Mouse (Mus musculus): Measurements from ENCODE around the gene Cadps. TPM values are rescaled to one million over a fixed set of nuclear protein-coding genes. Genes with fewer than 3 reads are reported as not detected.

The Cadps gene
- polyA plus RNA-seq, 1 experiment from 2014 or later = 0.21 TPM

DNA sequence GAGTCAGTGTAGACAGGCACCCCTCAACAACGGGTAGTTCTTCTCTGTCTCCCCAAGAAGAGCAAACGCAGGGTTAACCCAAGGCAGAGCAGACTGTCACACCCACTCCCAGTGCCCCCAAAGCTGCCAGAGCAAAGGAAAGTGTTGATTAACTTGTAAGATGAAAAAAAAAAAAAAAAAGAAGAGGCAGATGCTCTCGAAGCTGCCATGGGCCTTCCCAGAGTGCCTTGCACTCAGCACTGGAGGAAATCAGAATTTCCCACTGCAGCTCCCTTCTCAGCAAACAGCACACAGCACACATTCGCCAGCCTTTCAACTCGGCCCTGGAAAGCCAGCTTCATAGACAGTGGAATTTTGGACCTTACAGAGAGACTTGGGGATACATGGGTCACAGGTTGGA lies 271.9 kb downstream of the Cadps start:
- Histone ChIP-seq H3K4me3 (ENCODE audit: low read depth, low read length) (no peak overlapping the region), H3K36me3 (ENCODE audit: insufficient read depth) (no peaks in the 10 kb centered on the region), H3K9me3 (ENCODE audit: low read depth, low read length) (no peaks in the 10 kb centered on the region), H3K27ac (ENCODE audit: low read depth) (no peak overlapping the region), H3K4me1 (ENCODE audit: insufficient read depth) (no peaks in the 10 kb centered on the region), H3K9ac (no peak overlapping the region), H3K4me2 (no peak overlapping the region), H3K27me3 (ENCODE audit: insufficient read depth, low read length) (no peaks in the 10 kb centered on the region)
- DNase-seq (no peak), ATAC-seq (ENCODE audit: insufficient read depth) (no peak)
- TF ChIP-seq CTCF (IDR thresholded peaks at IDR 0.05; ENCODE audit: low read depth) = no peak
- 34% methylated on average over 5 of the region's 5 CpGs for WGBS

GRCm38 (mm10) chr14:12549290-12549689 lies 273.6 kb downstream of the Cadps start:
- Histone ChIP-seq H3K9ac (no peak overlapping the region), H3K27ac (ENCODE audit: low read depth) (no peak overlapping the region), H3K4me3 (ENCODE audit: low read depth, low read length) (no peak overlapping the region), H3K4me2 (no peak overlapping the region), H3K4me1 (ENCODE audit: insufficient read depth) (no peaks in the 10 kb centered on the region), H3K9me3 (ENCODE audit: low read depth, low read length) (no peaks in the 10 kb centered on the region), H3K36me3 (ENCODE audit: insufficient read depth) (no peaks in the 10 kb centered on the region), H3K27me3 (ENCODE audit: insufficient read depth, low read length) (no peaks in the 10 kb centered on the region)
- DNase-seq = peak; percentile 2
- TF ChIP-seq CTCF (IDR thresholded peaks at IDR 0.05; ENCODE audit: low read depth) = no peak
- ATAC-seq (ENCODE audit: insufficient read depth) = no peak

- 88% methylated on average over 4 of the region's 4 CpGs for WGBS
- no peaks in the 10 kb centered on the region for H3K4me1 ChIP-seq (ENCODE audit: insufficient read depth)
- no peak for TF ChIP-seq CTCF (IDR thresholded peaks at IDR 0.05; ENCODE audit: low read depth)
- DNase-seq (no peak), ATAC-seq (ENCODE audit: insufficient read depth) (no peak)
- H3K27me3 ChIP-seq (ENCODE audit: insufficient read depth, low read length) = no peaks in the 10 kb centered on the region
- H3K4me2 ChIP-seq = no peak overlapping the region
- H3K36me3 ChIP-seq (ENCODE audit: insufficient read depth) = no peaks in the 10 kb centered on the region
- H3K9me3 ChIP-seq (ENCODE audit: low read depth, low read length) = no peaks in the 10 kb centered on the region
- H3K9ac ChIP-seq = no peak overlapping the region
- no peak overlapping the region for H3K4me3 ChIP-seq (ENCODE audit: low read depth, low read length)
- no peak overlapping the region for H3K27ac ChIP-seq (ENCODE audit: low read depth)
These were observed 275.4 kb downstream of the Cadps start for GRCm38 (mm10) chr14:12547496-12547895.

DNA sequence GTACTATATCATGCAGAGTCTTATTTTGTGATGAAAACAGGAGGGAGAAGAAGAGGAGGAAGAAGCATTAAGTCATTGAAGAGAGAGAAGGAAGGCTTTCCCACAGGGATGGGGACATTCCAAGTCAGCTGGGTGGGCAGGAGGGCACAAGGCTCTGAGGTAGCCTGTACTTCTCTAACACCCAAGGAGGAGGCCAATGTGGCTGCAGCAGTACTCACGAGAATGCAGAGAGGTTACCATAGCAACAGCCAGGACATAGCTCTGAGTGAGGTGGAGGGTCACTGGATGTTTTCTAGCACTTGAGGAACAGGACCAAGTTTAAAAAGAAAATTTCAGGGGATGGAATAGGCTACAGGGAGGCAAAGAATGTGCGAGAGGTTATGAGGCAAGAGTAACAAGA lies 281.1 kb downstream of the Cadps start:
- TF ChIP-seq CTCF (IDR thresholded peaks at IDR 0.05; ENCODE audit: low read depth) = no peak
- Histone ChIP-seq H3K27ac (ENCODE audit: low read depth) (no peak overlapping the region), H3K9ac (no peak overlapping the region), H3K9me3 (ENCODE audit: low read depth, low read length) (no peaks in the 10 kb centered on the region), H3K36me3 (ENCODE audit: insufficient read depth) (no peaks in the 10 kb centered on the region), H3K27me3 (ENCODE audit: insufficient read depth, low read length) (no peaks in the 10 kb centered on the region), H3K4me2 (no peak overlapping the region), H3K4me1 (ENCODE audit: insufficient read depth) (no peaks in the 10 kb centered on the region), H3K4me3 (ENCODE audit: low read depth, low read length) (no peak overlapping the region)
- DNase-seq (peak; percentile 8), ATAC-seq (ENCODE audit: insufficient read depth) (no peak)
- 34% methylated on average over 2 of the region's 2 CpGs for WGBS

DNA sequence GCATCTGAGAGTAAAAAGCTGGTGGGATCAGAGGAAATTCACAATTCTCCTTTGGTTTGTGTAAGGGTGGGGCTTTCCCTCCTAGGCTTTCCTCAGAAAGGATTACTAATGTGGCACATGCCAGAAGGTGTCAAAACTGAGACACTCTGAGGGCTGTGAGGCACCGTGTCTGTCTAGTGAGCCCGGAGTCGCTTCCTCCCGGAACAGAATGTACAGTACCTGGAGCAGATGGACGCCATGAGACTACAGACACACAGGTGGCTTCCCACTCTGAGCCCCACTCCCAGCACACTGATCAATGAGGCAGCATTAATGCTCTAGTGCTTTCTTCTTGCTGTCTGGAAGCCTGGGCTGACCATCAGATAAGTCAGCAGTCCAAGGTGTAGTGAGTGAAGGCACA lies 283.8 kb downstream of the Cadps start:
- 72% methylated on average over 5 of the region's 5 CpGs for WGBS
- H3K36me3 ChIP-seq (ENCODE audit: insufficient read depth) = no peaks in the 10 kb centered on the region
- no peak overlapping the region for H3K27ac ChIP-seq (ENCODE audit: low read depth)
- no peak overlapping the region for H3K4me2 ChIP-seq
- no peak for DNase-seq
- TF ChIP-seq CTCF (IDR thresholded peaks at IDR 0.05; ENCODE audit: low read depth) = no peak
- no peak overlapping the region for H3K4me3 ChIP-seq (ENCODE audit: low read depth, low read length)
- ATAC-seq (ENCODE audit: insufficient read depth) = no peak
- no peak overlapping the region for H3K9ac ChIP-seq
- H3K27me3 ChIP-seq (ENCODE audit: insufficient read depth, low read length) = no peaks in the 10 kb centered on the region
- no peaks in the 10 kb centered on the region for H3K9me3 ChIP-seq (ENCODE audit: low read depth, low read length)
- H3K4me1 ChIP-seq (ENCODE audit: insufficient read depth) = no peaks in the 10 kb centered on the region

- DNase-seq = peak; percentile 68
- H3K27me3 ChIP-seq (ENCODE audit: insufficient read depth, low read length) = no peaks in the 10 kb centered on the region
- peak; percentile 67 for ATAC-seq (ENCODE audit: insufficient read depth)
These were observed 291.8 kb downstream of the Cadps start for GRCm38 (mm10) chr14:12531101-12531500.

DNA sequence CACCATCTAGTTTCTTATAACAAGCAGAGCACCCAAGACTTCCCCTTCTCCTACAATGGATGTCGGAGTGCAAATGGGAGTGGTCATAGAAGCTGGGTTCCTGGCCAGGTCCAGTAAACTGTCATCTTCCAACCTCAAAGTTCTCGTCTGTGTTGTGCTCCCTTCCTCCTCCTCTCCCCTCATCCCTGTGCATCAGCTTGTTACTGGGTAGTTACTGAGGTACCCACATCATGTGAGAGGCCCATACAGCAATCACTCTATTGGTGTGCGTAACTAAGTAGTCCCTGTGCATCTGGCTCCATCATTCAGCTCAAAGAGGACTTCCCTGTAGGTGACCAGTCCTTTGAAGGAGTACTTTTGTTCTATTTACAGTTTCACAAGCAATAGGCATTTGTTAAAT lies 292.3 kb downstream of the Cadps start:
- no peaks in the 10 kb centered on the region for H3K36me3 ChIP-seq (ENCODE audit: insufficient read depth)
- DNase-seq = no peak
- H3K9ac ChIP-seq = no peak overlapping the region
- H3K4me1 ChIP-seq (ENCODE audit: insufficient read depth) = no peaks in the 10 kb centered on the region
- 63% methylated on average over 3 of the region's 3 CpGs for WGBS
- no peaks in the 10 kb centered on the region for H3K9me3 ChIP-seq (ENCODE audit: low read depth, low read length)
- TF ChIP-seq CTCF (IDR thresholded peaks at IDR 0.05; ENCODE audit: low read depth) = no peak
- no peak overlapping the region for H3K4me2 ChIP-seq
- no peak overlapping the region for H3K27ac ChIP-seq (ENCODE audit: low read depth)
- H3K27me3 ChIP-seq (ENCODE audit: insufficient read depth, low read length) = no peaks in the 10 kb centered on the region
- H3K4me3 ChIP-seq (ENCODE audit: low read depth, low read length) = no peak overlapping the region
- no peak for ATAC-seq (ENCODE audit: insufficient read depth)

More at GRCm38 (mm10) chr14:12531101-12531500, 291.8 kb downstream of the Cadps start:
- Histone ChIP-seq H3K4me2 (no peak overlapping the region), H3K4me1 (ENCODE audit: insufficient read depth) (no peaks in the 10 kb centered on the region), H3K9me3 (ENCODE audit: low read depth, low read length) (no peaks in the 10 kb centered on the region), H3K4me3 (ENCODE audit: low read depth, low read length) (no peak overlapping the region), H3K27ac (ENCODE audit: low read depth) (no peak overlapping the region), H3K9ac (no peak overlapping the region), H3K36me3 (ENCODE audit: insufficient read depth) (no peaks in the 10 kb centered on the region)
- 25% methylated on average over 1 of the region's 1 CpGs for WGBS
- peak; percentile 70 for TF ChIP-seq CTCF (IDR thresholded peaks at IDR 0.05; ENCODE audit: low read depth)

GRCm38 (mm10) chr14:12529961-12530542 lies 292.8 kb downstream of the Cadps start:
- DNase-seq = peak; percentile 90
- Histone ChIP-seq H3K36me3 (ENCODE audit: insufficient read depth) (no peaks in the 10 kb centered on the region), H3K27me3 (ENCODE audit: insufficient read depth, low read length) (no peaks in the 10 kb centered on the region), H3K9me3 (ENCODE audit: low read depth, low read length) (no peaks in the 10 kb centered on the region), H3K4me3 (ENCODE audit: low read depth, low read length) (no peak overlapping the region), H3K9ac (no peak overlapping the region), H3K4me1 (ENCODE audit: insufficient read depth) (no peaks in the 10 kb centered on the region), H3K4me2 (no peak overlapping the region), H3K27ac (ENCODE audit: low read depth) (no peak overlapping the region)
- WGBS = 10% methylated on average over 11 of the region's 11 CpGs
- peak; percentile 85 for ATAC-seq (ENCODE audit: insufficient read depth)
- peak; percentile 84 for TF ChIP-seq CTCF (IDR thresholded peaks at IDR 0.05; ENCODE audit: low read depth)
